Comparison of ENCODE assay signal across 8 mouse cellular contexts in genomic region chr17:34645256-34645829, GRCm38 (mm10). TPM values are rescaled to one million over a fixed set of nuclear protein-coding genes. Genes with fewer than 3 reads are reported as not detected.
A peak's percentile ranks its signal among the peaks of the same experiment; 100 is the strongest.
DNase-seq lines count a peak whose midpoint lies in the region; ATAC-seq and TF ChIP-seq lines count a peak whose summit lies in the region.

No protein-coding gene starts in this region.

- H3K4me1 ChIP-seq in lung, adult 2 months (ENCODE audit: control insufficient read depth, insufficient read depth, low read length): peaks cover 5% of the 10 kb centered on the region
- H3K4me1 ChIP-seq in cortical plate, adult 2 months (ENCODE audit: control insufficient read depth, insufficient read depth, low read length): peaks cover 3% of the 10 kb centered on the region
- H3K4me1 ChIP-seq in intestine, embryonic 14.5 days (replicated peaks; ENCODE audit: control insufficient read depth, insufficient read depth, low read length): peaks cover 25% of the 10 kb centered on the region; the same call in 1 of the 2 replicates
- H3K4me1 ChIP-seq in neural tube, embryonic 15.5 days: peaks cover 49% of the 10 kb centered on the region

- H3K4me3 ChIP-seq in lung, adult 2 months (replicated peaks; ENCODE audit: extremely low read depth, low read depth, low read length): peak overlapping the region; percentile 73
- H3K4me3 ChIP-seq in cortical plate, adult 2 months (ENCODE audit: insufficient read depth, low read length): peak overlapping the region; percentile 60
- H3K4me3 ChIP-seq in intestine, embryonic 14.5 days (ENCODE audit: low read depth, low read length): peak overlapping the region; percentile 68
- H3K4me3 ChIP-seq in neural tube, embryonic 15.5 days (replicated peaks): peak overlapping the region; percentile 60

- H3K36me3 ChIP-seq in intestine, embryonic 14.5 days (ENCODE audit: control insufficient read depth, insufficient read depth, low read length): peaks cover 18% of the 10 kb centered on the region
- H3K36me3 ChIP-seq in neural tube, embryonic 15.5 days: peaks cover 16% of the 10 kb centered on the region

- no peak for ATAC-seq in intestine, embryonic 14.5 days (replicated peaks; ENCODE audit: low FRiP score, low TSS enrichment, low read depth)
- ATAC-seq in neural tube, embryonic 15.5 days (ENCODE audit: low FRiP score): no peak

- 42% methylated on average over 10 of the region's 10 CpGs for WGBS in lung, adult 2 months
- WGBS in intestine, embryonic 14.5 days: 43% methylated on average over 10 of the region's 10 CpGs
- 48% methylated on average over 10 of the region's 10 CpGs for WGBS in neural tube, embryonic 15.5 days

- no peaks in the 10 kb centered on the region for H3K27me3 ChIP-seq in intestine, embryonic 14.5 days (replicated peaks; ENCODE audit: control insufficient read depth, insufficient read depth, low read length)
- H3K27me3 ChIP-seq in neural tube, embryonic 15.5 days (replicated peaks): no peaks in the 10 kb centered on the region

- TF ChIP-seq POLR2A in lung, adult 2 months (IDR thresholded peaks at IDR 0.05; ENCODE audit: borderline replicate concordance, extremely low read depth, low read depth, low read length): no peak
- no peak for TF ChIP-seq POLR2A in cortical plate, adult 2 months (IDR thresholded peaks at IDR 0.05; ENCODE audit: extremely low read depth, insufficient read depth, low read length)

- DNase-seq in lung, adult 2 months: no peak
- DNase-seq in lung, adult 18-20 months: no peak
- DNase-seq in intestine, embryonic 14.5 days (ENCODE audit: low spot score): no peak
- no peak for DNase-seq in left cerebral cortex, adult 18-20 months (ENCODE audit: low spot score in 2 of 2)
- DNase-seq in spleen, postnatal 14 days (ENCODE audit: low spot score in 2 of 2): no peak
- no peak for DNase-seq in kidney, postnatal 4 days

- no peak for TF ChIP-seq CTCF in lung, adult 2 months (IDR thresholded peaks at IDR 0.05; ENCODE audit: insufficient read depth, low read length)
- no peak for TF ChIP-seq CTCF in cortical plate, adult 2 months (IDR thresholded peaks at IDR 0.05; ENCODE audit: extremely low read depth, insufficient read depth, low read length)

- no peak overlapping the region for H3K27ac ChIP-seq in cortical plate, adult 2 months (ENCODE audit: insufficient read depth, low read length)
- peak overlapping the region; percentile 54; the same call in 1 of the 2 replicates for H3K27ac ChIP-seq in intestine, embryonic 14.5 days (ENCODE audit: low read depth)
- peak overlapping the region; percentile 84 for H3K27ac ChIP-seq in neural tube, embryonic 15.5 days (replicated peaks)

- H3K9ac ChIP-seq in intestine, embryonic 14.5 days (ENCODE audit: low read length): peak overlapping the region; percentile 62
- H3K9ac ChIP-seq in neural tube, embryonic 15.5 days (replicated peaks): peak overlapping the region; percentile 65

- H3K4me2 ChIP-seq in intestine, embryonic 14.5 days (ENCODE audit: low read length): peak overlapping the region; percentile 81
- H3K4me2 ChIP-seq in neural tube, embryonic 15.5 days: peak overlapping the region; percentile 89

- no peaks in the 10 kb centered on the region for H3K9me3 ChIP-seq in intestine, embryonic 14.5 days (ENCODE audit: control insufficient read depth, low read length)
- H3K9me3 ChIP-seq in neural tube, embryonic 15.5 days (replicated peaks): no peaks in the 10 kb centered on the region

RNA-seq across cellular contexts. Expression of gene Fkbpl, which starts 0.8 kb away (rescaled TPM):
- polyA plus RNA-seq in lung, adult 2 months (2012; rRNA removed): 2.4 and 2.9 TPM in 2 replicates
- polyA plus RNA-seq in cortical plate, adult 2 months (2012; rRNA removed): 7.8 and 8.7 TPM in 2 replicates
- 10.8 and 13.0 TPM in 2 replicates for polyA plus RNA-seq in intestine, embryonic 14.5 days (2014; fragmentation: Nextera tagmentation; extraction: Ambion mirVana)
- polyA plus RNA-seq in neural tube, embryonic 15.5 days (2015; fragmentation: Nextera tagmentation; extraction: Ambion mirVana): 14.9 and 15.8 TPM in 2 replicates
- total RNA-seq in left cerebral cortex, adult 18-20 months (2021): 10 to 100 TPM; 11.4 to 14.3 TPM

RNA-seq across cellular contexts. Expression of gene Atf6b, which starts 1.6 kb away (rescaled TPM):
- 81.8 and 88.0 TPM in 2 replicates for polyA plus RNA-seq in lung, adult 2 months (2012; rRNA removed)
- polyA plus RNA-seq in cortical plate, adult 2 months (2012; rRNA removed): 59.6 and 64.1 TPM in 2 replicates
- polyA plus RNA-seq in intestine, embryonic 14.5 days (2014; fragmentation: Nextera tagmentation; extraction: Ambion mirVana): 59.8 and 62.2 TPM in 2 replicates
- 109 and 112 TPM in 2 replicates for polyA plus RNA-seq in neural tube, embryonic 15.5 days (2015; fragmentation: Nextera tagmentation; extraction: Ambion mirVana)
- 10 to 100 TPM; 60.1 to 63.2 TPM for total RNA-seq in left cerebral cortex, adult 18-20 months (2021)

RNA-seq across cellular contexts. Expression of gene Prrt1, which starts 16.0 kb away (rescaled TPM):
- polyA plus RNA-seq in lung, adult 2 months (2012; rRNA removed): 5.2 and 6.7 TPM in 2 replicates
- 160 and 165 TPM in 2 replicates for polyA plus RNA-seq in cortical plate, adult 2 months (2012; rRNA removed)
- 0.46 and 0.53 TPM in 2 replicates for polyA plus RNA-seq in intestine, embryonic 14.5 days (2014; fragmentation: Nextera tagmentation; extraction: Ambion mirVana)
- 6.3 and 7.3 TPM in 2 replicates for polyA plus RNA-seq in neural tube, embryonic 15.5 days (2015; fragmentation: Nextera tagmentation; extraction: Ambion mirVana)
- 100 to 1,000 TPM; 131 to 147 TPM for total RNA-seq in left cerebral cortex, adult 18-20 months (2021)

RNA-seq across cellular contexts. Expression of gene Ppt2, which starts 17.0 kb away (rescaled TPM):
- polyA plus RNA-seq in lung, adult 2 months (2012; rRNA removed): 38.7 and 40.9 TPM in 2 replicates
- 31.1 and 32.7 TPM in 2 replicates for polyA plus RNA-seq in cortical plate, adult 2 months (2012; rRNA removed)
- 34.8 and 35.1 TPM in 2 replicates for polyA plus RNA-seq in intestine, embryonic 14.5 days (2014; fragmentation: Nextera tagmentation; extraction: Ambion mirVana)
- polyA plus RNA-seq in neural tube, embryonic 15.5 days (2015; fragmentation: Nextera tagmentation; extraction: Ambion mirVana): 20.1 and 21.3 TPM in 2 replicates
- total RNA-seq in left cerebral cortex, adult 18-20 months (2021): 10 to 100 TPM; 43.6 to 47.2 TPM

RNA-seq across cellular contexts. Expression of gene Tnxb, which starts 25.0 kb away (rescaled TPM):
- 39.6 and 49.2 TPM in 2 replicates for polyA plus RNA-seq in lung, adult 2 months (2012; rRNA removed)
- 2.2 and 2.6 TPM in 2 replicates for polyA plus RNA-seq in cortical plate, adult 2 months (2012; rRNA removed)
- polyA plus RNA-seq in intestine, embryonic 14.5 days (2014; fragmentation: Nextera tagmentation; extraction: Ambion mirVana): 2.2 and 2.7 TPM in 2 replicates
- polyA plus RNA-seq in neural tube, embryonic 15.5 days (2015; fragmentation: Nextera tagmentation; extraction: Ambion mirVana): 0.50 and 0.64 TPM in 2 replicates
- total RNA-seq in left cerebral cortex, adult 18-20 months (2021): 1 to 10 TPM; 1.6 to 1.9 TPM

Comparison
In these comparisons a context has a peak if more than half of its experiments do, and no peak if none do; other contexts are left out.
1. RNA of gene Prrt1, which starts 16.0 kb away (polyA plus RNA-seq): 160 to 165 TPM in cortical plate, adult 2 months; 6.3 to 7.3 TPM in neural tube, embryonic 15.5 days, 5.2 to 6.7 TPM in lung, adult 2 months and 0.46 to 0.53 TPM in intestine, embryonic 14.5 days; every median in the first group is over 10 times any median in the second.
2. Peak in every context shown above with its lines, with median percentiles within 50 percentile points of each other: H3K4me3 ChIP-seq.